Mouse (Mus musculus) MEL (cell line): ENCODE data around the gene Etv2. TPM values are rescaled to one million over a fixed set of nuclear protein-coding genes. Genes with fewer than 3 reads are reported as not detected.

Source experiments
- DNase-seq: peaks from one replicate; pipeline ENCODE4 v3.0.0; 2011; ENCODE audit warnings: low read depth, low spot score
- H3K27ac ChIP-seq: 2 replicates; pipeline ENCODE4 v1.5.1; 2012; ENCODE audit warnings: low read depth, mild to moderate bottlenecking, control low read depth, low read length, moderate library complexity; ENCODE audit not compliant: control insufficient read depth
- H3K27me3 ChIP-seq, 2 experiments: fragments of 150-350 bp in 1 of 2; sonication (generic) in 1 of 2; 2 replicates each; pipeline ENCODE4 v1.6.1; 2012; ENCODE audit warnings: low read length in 2 of 2, mild to moderate bottlenecking in 2 of 2, improper control_type of control experiment in 1 of 2, moderate library complexity in 1 of 2; ENCODE audit not compliant: insufficient read depth in 2 of 2, control insufficient read depth in 1 of 2
- H3K36me3 ChIP-seq, 2 experiments: 2 replicates each; pipeline ENCODE4 v1.6.1; 2012 to 2014; ENCODE audit warnings: low read length in 2 of 2, improper control_type of control experiment in 1 of 2, inconsistent platforms in 1 of 2, mild to moderate bottlenecking in 1 of 2; ENCODE audit not compliant: insufficient read depth in 2 of 2, control insufficient read depth in 1 of 2
- H3K4me1 ChIP-seq, 2 experiments: fragments of 150-350 bp in 1 of 2; sonication (generic) in 1 of 2; 2 replicates each; pipeline ENCODE4 v1.6.1; 2012; ENCODE audit warnings: low read length in 2 of 2, improper control_type of control experiment in 1 of 2, mild to moderate bottlenecking in 1 of 2; ENCODE audit not compliant: insufficient read depth in 2 of 2, control insufficient read depth in 1 of 2
- H3K4me3 ChIP-seq, 2 experiments: fragments of 150-350 bp in 1 of 2; sonication (generic) in 1 of 2; 2 replicates each; pipeline ENCODE4 v1.5.1; 2012; ENCODE audit warnings: low read depth in 2 of 2, low read length in 2 of 2, mild to moderate bottlenecking in 2 of 2, moderate library complexity in 2 of 2, control low read depth in 1 of 2, improper control_type of control experiment in 1 of 2; ENCODE audit not compliant: control insufficient read depth in 1 of 2, insufficient read depth in 1 of 2
- H3K79me2 ChIP-seq: 2 replicates; pipeline ENCODE4 v1.6.1; 2012; ENCODE audit warnings: mild to moderate bottlenecking, low read length, moderate library complexity; ENCODE audit not compliant: control insufficient read depth, poor library complexity, insufficient read depth
- H3K9ac ChIP-seq: 2 replicates; pipeline ENCODE4 v1.6.1; 2012; ENCODE audit warnings: low read depth, mild to moderate bottlenecking, control low read depth, low read length, moderate library complexity; ENCODE audit not compliant: control insufficient read depth, poor library complexity, severe bottlenecking
- H3K9me3 ChIP-seq: fragments of 150-350 bp; sonication (generic); replicated peaks from 2 replicates; pipeline ENCODE4 v1.6.1; 2012; ENCODE audit warnings: mild to moderate bottlenecking, low read length, improper control_type of control experiment, moderate library complexity; ENCODE audit not compliant: insufficient read depth
- BHLHE40 ChIP-seq: IDR thresholded peaks from 2 replicates; pipeline ENCODE4 v1.6.1; 2012; ENCODE audit warnings: low read depth, mild to moderate bottlenecking, inconsistent platforms, low read length, improper control_type of control experiment, borderline replicate concordance
- CHD1 ChIP-seq: IDR thresholded peaks from 2 replicates; pipeline ENCODE4 v1.6.1; 2012; ENCODE audit warnings: low read depth, mild to moderate bottlenecking, inconsistent platforms, low read length, improper control_type of control experiment
- CHD2 ChIP-seq: IDR thresholded peaks from 2 replicates; pipeline ENCODE4 v1.6.1; 2011; ENCODE audit warnings: low read length, improper control_type of control experiment
- CTCF ChIP-seq, 3 experiments: IDR thresholded peaks in 2 of 3; conservative IDR thresholded peaks in 1 of 3; 2 replicates each; pipeline ENCODE4 v1.5.1; 2011 to 2012; ENCODE audit warnings: low read length in 3 of 3, low read depth in 2 of 3, mild to moderate bottlenecking in 2 of 3, improper control_type of control experiment in 1 of 3, inconsistent platforms in 1 of 3, mixed read lengths in 1 of 3, moderate library complexity in 1 of 3; ENCODE audit not compliant: control insufficient read depth in 1 of 3, insufficient read depth in 1 of 3, poor library complexity in 1 of 3, severe bottlenecking in 1 of 3
- E2F4 ChIP-seq: IDR thresholded peaks from 2 replicates; pipeline ENCODE4 v1.6.1; 2011; ENCODE audit warnings: low read depth, low read length, improper control_type of control experiment, borderline replicate concordance
- ELF1 ChIP-seq: IDR thresholded peaks from 2 replicates; pipeline ENCODE4 v1.6.1; 2014; ENCODE audit warnings: low read depth, mild to moderate bottlenecking, inconsistent platforms, low read length, improper control_type of control experiment, moderate library complexity
- ETS1 ChIP-seq: IDR thresholded peaks from 2 replicates; pipeline ENCODE4 v1.6.1; 2012; ENCODE audit warnings: low read depth, mild to moderate bottlenecking, inconsistent platforms, low read length, improper control_type of control experiment, moderate library complexity
- HCFC1 ChIP-seq: IDR thresholded peaks from 2 replicates; pipeline ENCODE4 v1.6.1; 2012; ENCODE audit warnings: low read depth, mild to moderate bottlenecking, inconsistent platforms, low read length, improper control_type of control experiment, moderate library complexity
- JUND ChIP-seq: IDR thresholded peaks from 2 replicates; pipeline ENCODE4 v1.6.1; 2011; ENCODE audit warnings: low read depth, mild to moderate bottlenecking, improper control_type of control experiment, low read length
- KAT2A ChIP-seq: conservative IDR thresholded peaks from 2 replicates; pipeline ENCODE4 v1.6.1; 2012; ENCODE audit warnings: low read depth, low read length, improper control_type of control experiment, inconsistent platforms
- MAFK ChIP-seq: IDR thresholded peaks from 2 replicates; pipeline ENCODE4 v1.6.1; 2011; ENCODE audit warnings: low read depth, mild to moderate bottlenecking, low read length, improper control_type of control experiment, borderline replicate concordance
- MAX ChIP-seq: IDR thresholded peaks from 2 replicates; pipeline ENCODE4 v1.6.1; 2011; ENCODE audit warnings: low read length, improper control_type of control experiment
- MAZ ChIP-seq: IDR thresholded peaks from 2 replicates; pipeline ENCODE4 v1.6.1; 2012; ENCODE audit warnings: low read depth, mild to moderate bottlenecking, inconsistent platforms, low read length, improper control_type of control experiment
- MEF2A ChIP-seq: IDR thresholded peaks from 2 replicates; pipeline ENCODE4 v1.6.1; 2014; ENCODE audit warnings: low read depth, mild to moderate bottlenecking, inconsistent platforms, low read length, improper control_type of control experiment; ENCODE audit not compliant: poor library complexity, insufficient replicate concordance, severe bottlenecking; ENCODE audit errors: extremely low read depth
- MXI1 ChIP-seq: IDR thresholded peaks from 2 replicates; pipeline ENCODE4 v1.6.1; 2011; ENCODE audit warnings: mild to moderate bottlenecking, low read depth, low read length, improper control_type of control experiment
- NELFE ChIP-seq: IDR thresholded peaks from 2 replicates; pipeline ENCODE4 v1.6.1; 2011; ENCODE audit warnings: low read depth, low read length, improper control_type of control experiment
- POLR2A ChIP-seq, 2 experiments: IDR thresholded peaks; 2 replicates each; pipeline ENCODE4 v1.6.1; 2011 to 2012; ENCODE audit warnings: low read length in 2 of 2, mild to moderate bottlenecking in 2 of 2, control low read depth in 1 of 2, improper control_type of control experiment in 1 of 2, low read depth in 1 of 2, moderate library complexity in 1 of 2; ENCODE audit not compliant: control insufficient read depth in 1 of 2, insufficient read depth in 1 of 2, poor library complexity in 1 of 2
- RAD21 ChIP-seq: IDR thresholded peaks from 2 replicates; pipeline ENCODE4 v1.6.1; 2011; ENCODE audit warnings: mild to moderate bottlenecking, low read depth, low read length, improper control_type of control experiment
- RCOR1 ChIP-seq: IDR thresholded peaks from 2 replicates; pipeline ENCODE4 v1.6.1; 2012; ENCODE audit warnings: low read depth, mild to moderate bottlenecking, inconsistent platforms, low read length, improper control_type of control experiment
- SIN3A ChIP-seq: IDR thresholded peaks from 2 replicates; pipeline ENCODE4 v1.6.1; 2012; ENCODE audit warnings: low read length, improper control_type of control experiment, inconsistent platforms
- SMC3 ChIP-seq: IDR thresholded peaks from 2 replicates; pipeline ENCODE4 v1.6.1; 2011; ENCODE audit warnings: low read depth, low read length, improper control_type of control experiment
- TAL1 ChIP-seq: IDR thresholded peaks from 2 replicates; pipeline ENCODE4 v1.6.1; 2012; ENCODE audit warnings: mild to moderate bottlenecking, inconsistent platforms, low read length, moderate library complexity, mixed read lengths
- TBP ChIP-seq: IDR thresholded peaks from 2 replicates; pipeline ENCODE4 v1.8.0; 2011; ENCODE audit warnings: low read depth, low read length, improper control_type of control experiment
- TCF12 ChIP-seq: IDR thresholded peaks from 2 replicates; pipeline ENCODE4 v1.6.1; 2014; ENCODE audit warnings: low read depth, mild to moderate bottlenecking, inconsistent platforms, low read length, improper control_type of control experiment, moderate library complexity
- USF1 ChIP-seq: IDR thresholded peaks from 2 replicates; pipeline ENCODE4 v1.6.1; 2014; ENCODE audit warnings: low read depth, mild to moderate bottlenecking, inconsistent platforms, low read length, improper control_type of control experiment, moderate library complexity
- USF2 ChIP-seq, 2 experiments: IDR thresholded peaks; 2 replicates each; pipeline ENCODE4 v1.6.1; 2011 to 2012; ENCODE audit warnings: improper control_type of control experiment in 2 of 2, low read length in 2 of 2, borderline replicate concordance in 1 of 2, inconsistent platforms in 1 of 2, low read depth in 1 of 2, mild to moderate bottlenecking in 1 of 2; ENCODE audit not compliant: insufficient read depth in 1 of 2
- ZC3H11A ChIP-seq: IDR thresholded peaks from 2 replicates; pipeline ENCODE4 v1.6.1; 2012; ENCODE audit warnings: low read depth, mild to moderate bottlenecking, inconsistent platforms, low read length, improper control_type of control experiment
- ZKSCAN1 ChIP-seq: IDR thresholded peaks from 2 replicates; pipeline ENCODE4 v1.6.1; 2012; ENCODE audit warnings: low read depth, mild to moderate bottlenecking, inconsistent platforms, low read length, improper control_type of control experiment, moderate library complexity
- ZMIZ1 ChIP-seq: IDR thresholded peaks from 2 replicates; pipeline ENCODE4 v1.6.1; 2012; ENCODE audit warnings: low read depth, mild to moderate bottlenecking, inconsistent platforms, low read length, improper control_type of control experiment, moderate library complexity
- polyA plus RNA-seq, 2 experiments: library from polyadenylated mRNA; stranded (reverse) in 1 of 2; unstranded in 1 of 2; fragments of >175 nt in 1 of 2; fragments of >200 nt in 1 of 2; gene quantifications; 2 replicates each; pipeline versions ENCODE4 v1.2.1 to v1.2.4; 2012; ENCODE audit warnings: low replicate concordance in 2 of 2, low read depth in 1 of 2; ENCODE audit not compliant: insufficient read length in 2 of 2, insufficient read depth in 1 of 2, missing spikeins in 1 of 2
- total RNA-seq: library from RNA; depleted of rRNA; stranded (reverse); fragments of 300-350 nt; gene quantifications from 2 replicates; pipeline ENCODE4 v1.2.3, GENCODE M21; 2012

The Etv2 gene
- total and polyA plus RNA-seq, 3 experiments = 0.15 TPM; not detected in 2

GRCm38 (mm10) chr7:30665321-30665720, 29.7 kb upstream of the Etv2 start:
- Histone ChIP-seq H3K9ac (peak overlapping the region; percentile 95), H3K27me3 (peaks cover 0 to 4% of the 10 kb centered on the region in 2 experiments; a peak in 3 of 4 replicates), H3K9me3 (no peaks in the 10 kb centered on the region), H3K79me2 (peaks cover 3% of the 10 kb centered on the region; the same call in 1 of the 2 replicates), H3K4me1 (no peaks in the 10 kb centered on the region), H3K27ac (no peak overlapping the region), H3K36me3 (no peaks in the 10 kb centered on the region), H3K4me3 (peak overlapping the region; percentile 82 to 93)
- TF ChIP-seq TBP (no peak), ZMIZ1 (no peak), MEF2A (no peak), SMC3 (no peak)
- DNase-seq = peak; percentile 47

- peak; percentile 97 for DNase-seq
- Histone ChIP-seq H3K4me1 (no peaks in the 10 kb centered on the region), H3K4me3 (peak within 1 kb of the TSS; percentile 82 to 93), H3K9ac (peak within 1 kb of the TSS; percentile 95), H3K36me3 (no peaks in the 10 kb centered on the region), H3K79me2 (peaks cover 3% of the 10 kb centered on the region; the same call in 1 of the 2 replicates), H3K27me3 (peaks cover 0 to 2% of the 10 kb centered on the region in 2 experiments; a peak in 3 of 4 replicates), H3K9me3 (no peaks in the 10 kb centered on the region), H3K27ac (peak within 1 kb of the TSS; percentile 60)
- TF ChIP-seq MAZ (no peak), TAL1 (no peak), ZMIZ1 (peak; percentile 67; the same call in 1 of the 2 replicates), SIN3A (peak; percentile 98), MAFK (no peak), RCOR1 (0 out of 2 replicates have a peak, but pooled peaks have one; percentile 18), ZC3H11A (no peak), ELF1 (0 out of 2 replicates have a peak, but pooled peaks have one; percentile 49), USF2 (IDR thresholded peaks at IDR 0.05; ENCODE audit: borderline replicate concordance in 1 of 2, insufficient read depth in 1 of 2, low read depth in 1 of 2, low read length in 2 of 2) (no peak), HCFC1 (peak; percentile 93), MAX (no peak; the same call in 1 of the 2 replicates), CHD2 (peak; percentile 90), TBP (peak; percentile 90), E2F4 (peak; percentile 91; the same call in 1 of the 2 replicates), ETS1 (peak; percentile 67; the same call in 1 of the 2 replicates), MEF2A (no peak), MXI1 (peak; percentile 91), JUND (no peak), USF1 (no peak), BHLHE40 (no peak), ZKSCAN1 (no peak), KAT2A (peak; percentile 59; the same call in 1 of the 2 replicates), POLR2A (IDR thresholded peaks at IDR 0.05; ENCODE audit: control insufficient read depth in 1 of 2, insufficient read depth in 1 of 2, low read depth in 1 of 2, low read length in 2 of 2, poor library complexity in 1 of 2) (peak in 1 of 2 experiments; percentile 80; a peak in 2 of 4 replicates), RAD21 (no peak), SMC3 (no peak), CHD1 (no peak), TCF12 (peak; percentile 44; the same call in 1 of the 2 replicates), NELFE (peak; percentile 48), CTCF (IDR thresholded peaks at IDR 0.05 in 2 of 3, conservative IDR thresholded peaks at IDR 0.05 in 1 of 3; ENCODE audit: control insufficient read depth in 1 of 3, insufficient read depth in 1 of 3, low read depth in 2 of 3, low read length in 3 of 3, poor library complexity in 1 of 3, severe bottlenecking in 1 of 3) (0 out of 6 replicates have a peak, but pooled peaks of 1 of the 3 experiments have one; percentile 4)
Observed at GRCm38 (mm10) chr7:30664529-30665200, 29.0 kb upstream of the Etv2 start, which contains the start of gene Haus5. TSS of gene Haus5 (minus strand) at chr7:30664994.
